Mouse (Mus musculus) embryonic facial prominence, embryonic 12.5 days (tissue): ENCODE measurements around the gene Zfp598. TPM values are rescaled to one million over a fixed set of nuclear protein-coding genes. Genes with fewer than 3 reads are reported as not detected.

Source experiments
- ATAC-seq: fragments of 200-750 bp; cut with Nextera tagmentation; 2 replicates; pipeline ENCODE4 v1.8.0; 2017; ENCODE audit not compliant: insufficient number of reproducible peaks, insufficient read depth, low FRiP score, low TSS enrichment
- H3K27ac ChIP-seq: fragments of 300-500 bp; sonication (generic); 2 replicates; pipeline ENCODE4 v1.5.1; 2016; ENCODE audit warnings: mild to moderate bottlenecking
- H3K27me3 ChIP-seq: fragments of 300-500 bp; sonication (generic); 2 replicates; pipeline ENCODE4 v1.6.1; 2016; ENCODE audit warnings: mild to moderate bottlenecking, moderate library complexity
- H3K36me3 ChIP-seq: fragments of 300-500 bp; sonication (generic); 2 replicates; pipeline ENCODE4 v1.6.1; 2016; ENCODE audit warnings: mild to moderate bottlenecking
- H3K4me1 ChIP-seq: fragments of 300-500 bp; sonication (generic); 2 replicates; pipeline ENCODE4 v1.6.1; 2016
- H3K4me2 ChIP-seq: fragments of 300-500 bp; sonication (generic); replicated peaks from 2 replicates; pipeline ENCODE4 v1.6.1; 2016; ENCODE audit warnings: mild to moderate bottlenecking, moderate library complexity
- H3K4me3 ChIP-seq: fragments of 300-500 bp; sonication (generic); 2 replicates; pipeline ENCODE4 v1.5.1; 2016; ENCODE audit warnings: mild to moderate bottlenecking
- H3K9ac ChIP-seq: fragments of 300-500 bp; sonication (generic); 2 replicates; pipeline ENCODE4 v1.6.1; 2016; ENCODE audit warnings: mild to moderate bottlenecking, moderate library complexity
- H3K9me3 ChIP-seq: fragments of 300-500 bp; sonication (generic); 2 replicates; pipeline ENCODE4 v1.6.1; 2016; ENCODE audit warnings: mild to moderate bottlenecking, moderate library complexity
- WGBS: fragments of 180-500 bp; shearing (Covaris S2); methylation state at CpG from one replicate; pipeline ENCODE4 v1.1.7; 2016; 5-methylcytosine and 5-hydroxymethylcytosine counted together
- polyA plus RNA-seq: library from polyadenylated mRNA; unstranded; fragments of >200 nt; fragmentation: Nextera tagmentation; extraction: Ambion mirVana; gene quantifications from 2 replicates; pipeline ENCODE4 v1.2.1, GENCODE M21; 2016

The Zfp598 gene
- polyA plus RNA-seq, 1 experiment from 2014 or later = 23.5 TPM

DNA sequence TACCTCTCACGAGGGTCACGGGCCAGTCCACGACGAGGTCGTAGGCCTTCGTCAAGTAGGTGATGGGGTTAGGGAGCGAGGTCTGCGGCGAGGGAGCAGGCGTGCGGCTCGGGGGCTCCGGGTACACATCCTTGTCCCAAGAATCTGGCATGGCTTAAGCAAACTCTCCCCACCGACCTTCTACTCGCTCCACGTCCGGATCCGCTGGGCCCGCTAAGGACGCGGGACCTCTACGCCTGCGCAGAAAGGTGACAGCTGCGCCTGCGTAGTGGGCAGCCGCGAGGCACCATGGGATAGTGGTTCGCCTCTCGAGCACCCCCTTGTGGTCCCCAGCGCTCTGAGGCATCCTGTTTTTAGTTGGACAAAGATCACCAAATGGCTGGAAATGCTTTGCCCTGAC is 54.7 kb downstream of the Zfp598 start, which contains the start of gene Ndufb10:
TSS of gene Ndufb10 (minus strand) at position 295 of the 400 bp plus-strand sequence.
- WGBS = under 1% methylated on average over 30 of the region's 30 CpGs

DNA sequence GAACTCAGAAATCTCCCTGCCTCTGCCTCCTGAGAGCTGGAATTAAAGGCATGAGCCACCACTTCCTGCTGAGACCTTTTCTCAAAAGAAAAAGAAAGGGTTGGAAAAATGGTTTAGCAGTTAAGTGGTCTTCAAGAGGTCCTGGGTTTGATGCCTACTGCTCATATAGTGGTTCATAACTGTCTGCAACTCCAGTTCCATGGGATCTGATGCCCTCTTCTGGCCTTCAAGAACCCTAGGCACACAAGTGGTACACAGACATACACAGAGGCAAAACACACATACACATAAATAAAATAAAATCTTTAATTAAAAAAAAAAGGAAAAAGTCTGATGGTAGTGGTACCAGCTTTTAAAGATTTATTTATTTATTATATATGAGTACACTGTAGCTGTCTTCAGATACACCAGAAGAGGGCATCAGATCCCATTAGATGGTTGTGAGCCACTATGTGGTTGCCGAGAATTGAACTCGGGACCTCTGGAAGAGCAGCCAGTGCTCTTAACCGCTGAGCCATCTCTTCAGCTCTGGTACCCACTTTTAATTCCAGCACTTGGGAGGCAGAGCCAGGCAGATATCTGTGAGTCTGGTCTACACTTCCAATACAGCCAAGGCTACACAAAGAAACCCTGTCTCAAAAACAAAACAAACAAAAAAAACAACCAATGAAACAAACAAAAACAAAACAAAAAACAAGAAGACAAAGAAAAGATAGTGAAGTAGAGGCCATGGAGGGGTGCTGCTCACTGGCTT is 56.3 kb downstream of the Zfp598 start:
- Histone ChIP-seq H3K4me3 (no peak overlapping the region), H3K9me3 (no peaks in the 10 kb centered on the region), H3K27me3 (no peaks in the 10 kb centered on the region), H3K9ac (no peak overlapping the region), H3K36me3 (peaks cover 16% of the 10 kb centered on the region), H3K4me1 (peaks cover 22% of the 10 kb centered on the region), H3K27ac (no peak overlapping the region), H3K4me2 (no peak overlapping the region)
- no peak for ATAC-seq
- 73% methylated on average over 3 of the region's 3 CpGs for WGBS

More for the DNA sequence above, 54.7 kb downstream of the Zfp598 start, which contains the start of gene Ndufb10:
- peak within 1 kb of the TSS; percentile 86 for H3K9ac ChIP-seq
- no peaks in the 10 kb centered on the region for H3K27me3 ChIP-seq
- peak within 1 kb of the TSS; percentile 69 for H3K4me2 ChIP-seq
- peaks cover 22% of the 10 kb centered on the region for H3K4me1 ChIP-seq
- peak; percentile 67 for ATAC-seq
- peak within 1 kb of the TSS; percentile 74 for H3K4me3 ChIP-seq
- H3K9me3 ChIP-seq = no peaks in the 10 kb centered on the region
- peak within 1 kb of the TSS; percentile 74 for H3K27ac ChIP-seq
- peaks cover 18% of the 10 kb centered on the region for H3K36me3 ChIP-seq

DNA sequence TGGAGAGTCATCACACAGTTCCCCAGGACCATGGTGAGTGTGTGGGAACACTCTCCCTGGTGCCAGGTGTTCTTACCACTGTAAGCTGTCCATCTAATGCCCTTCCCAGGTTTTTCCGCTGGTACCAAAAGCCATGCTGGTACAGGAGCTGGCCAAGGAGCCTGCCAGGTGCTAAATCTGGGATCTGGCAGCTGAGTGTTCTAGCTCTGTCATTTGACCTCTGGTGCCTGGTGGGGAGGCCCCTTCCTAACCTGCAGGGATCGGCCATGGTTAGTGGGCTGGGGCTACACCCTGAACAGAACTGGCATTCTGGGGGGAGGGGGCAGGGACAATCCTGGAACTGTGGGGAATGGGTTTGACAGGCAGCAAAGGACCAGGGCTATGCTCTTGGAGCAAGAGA is 58.1 kb downstream of the Zfp598 start, which contains the start of gene Rpl3l:
TSS of gene Rpl3l (plus strand) at position 203 of the 400 bp plus-strand sequence.
- Histone ChIP-seq H3K27ac (no peak within 1 kb of the TSS), H3K9me3 (no peaks in the 10 kb centered on the region), H3K27me3 (no peaks in the 10 kb centered on the region), H3K4me1 (peaks cover 7% of the 10 kb centered on the region), H3K36me3 (no peaks in the 10 kb centered on the region; the same call in 1 of the 2 replicates), H3K4me3 (no peak within 1 kb of the TSS), H3K4me2 (no peak within 1 kb of the TSS), H3K9ac (no peak within 1 kb of the TSS)
- 72% methylated on average over 2 of the region's 2 CpGs for WGBS
- ATAC-seq = no peak

DNA sequence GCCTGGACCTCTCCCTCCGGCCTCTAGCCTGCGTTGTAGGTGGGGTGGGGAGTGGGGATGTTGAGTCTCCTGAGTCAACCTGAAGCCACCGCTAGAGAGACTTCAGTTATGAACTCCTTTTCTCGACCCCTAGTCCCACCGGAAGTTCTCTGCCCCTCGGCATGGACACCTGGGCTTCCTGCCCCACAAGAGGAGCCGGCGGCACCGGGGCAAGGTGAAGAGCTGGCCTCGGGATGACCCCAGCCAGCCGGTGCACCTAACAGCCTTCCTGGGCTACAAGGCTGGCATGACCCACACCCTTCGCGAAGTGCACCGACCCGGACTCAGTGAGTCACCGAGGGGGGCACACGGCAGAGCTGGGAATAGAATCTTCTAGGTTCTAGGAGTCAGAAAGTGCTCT is 58.7 kb downstream of the Zfp598 start:
- H3K9ac ChIP-seq = no peak overlapping the region
- WGBS = 70% methylated on average over 17 of the region's 17 CpGs
- H3K27ac ChIP-seq = no peak overlapping the region

DNA sequence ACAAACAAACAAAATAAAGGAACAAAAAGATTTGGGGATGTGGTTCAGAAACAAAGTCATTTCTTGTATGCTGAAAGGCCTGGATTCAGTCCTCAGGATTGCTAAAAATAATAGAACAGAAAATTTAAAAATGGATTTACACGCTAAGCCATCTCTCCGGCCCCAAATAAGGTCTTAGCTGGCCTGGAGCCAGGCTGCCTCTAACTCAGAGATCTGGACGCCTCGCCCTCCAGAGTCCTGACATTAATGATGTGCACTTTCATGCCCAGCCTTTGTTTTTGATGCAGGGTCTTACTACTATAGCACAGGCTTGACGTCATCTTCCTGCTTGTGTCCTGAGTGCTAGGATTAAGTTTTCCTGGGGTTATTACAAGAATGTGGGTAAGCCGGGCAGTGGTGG is 59.6 kb downstream of the Zfp598 start:
- Histone ChIP-seq H3K9ac (no peak overlapping the region), H3K9me3 (no peaks in the 10 kb centered on the region), H3K4me1 (no peaks in the 10 kb centered on the region), H3K4me3 (no peak overlapping the region), H3K27ac (no peak overlapping the region), H3K4me2 (no peak overlapping the region), H3K27me3 (no peaks in the 10 kb centered on the region), H3K36me3 (no peaks in the 10 kb centered on the region)
- WGBS = 83% methylated on average over 6 of the region's 6 CpGs
- no peak for ATAC-seq

More for the DNA sequence above, 58.7 kb downstream of the Zfp598 start:
- Histone ChIP-seq H3K36me3 (no peaks in the 10 kb centered on the region), H3K4me3 (no peak overlapping the region), H3K9me3 (no peaks in the 10 kb centered on the region), H3K4me1 (peaks cover 3% of the 10 kb centered on the region), H3K4me2 (no peak overlapping the region), H3K27me3 (no peaks in the 10 kb centered on the region)
- no peak for ATAC-seq

DNA sequence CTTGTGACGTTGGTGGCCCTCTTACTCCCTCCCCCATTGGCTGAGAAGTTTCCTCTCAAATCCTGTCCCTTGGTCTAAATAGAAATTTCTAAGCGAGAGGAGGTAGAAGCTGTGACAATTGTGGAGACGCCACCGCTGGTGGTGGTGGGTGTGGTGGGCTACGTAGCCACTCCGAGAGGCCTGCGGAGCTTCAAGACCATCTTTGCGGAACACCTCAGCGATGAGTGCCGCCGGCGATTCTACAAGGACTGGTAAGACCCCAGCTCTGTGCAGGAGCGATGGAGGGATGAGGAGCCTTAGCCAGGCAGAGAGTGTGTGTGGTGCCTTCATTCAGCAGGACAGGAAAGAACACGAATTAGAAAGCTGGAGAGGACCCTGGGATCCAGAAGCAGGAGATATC is 61.3 kb downstream of the Zfp598 start:
- ATAC-seq = no peak

More for the DNA sequence above, 61.3 kb downstream of the Zfp598 start:
- Histone ChIP-seq H3K27me3 (no peaks in the 10 kb centered on the region), H3K9me3 (no peaks in the 10 kb centered on the region), H3K9ac (no peak overlapping the region), H3K4me1 (no peaks in the 10 kb centered on the region), H3K36me3 (no peaks in the 10 kb centered on the region), H3K27ac (no peak overlapping the region), H3K4me2 (no peak overlapping the region), H3K4me3 (no peak overlapping the region)
- 82% methylated on average over 14 of the region's 14 CpGs for WGBS

Other genes starting within 250 kb of the Zfp598 start
- gene Eci1, start 243.0 kb upstream of the Zfp598 start, polyA plus RNA-seq = 77.3 and 82.3 TPM in 2 replicates
- gene Dnase1l2, start 226.6 kb upstream of the Zfp598 start, polyA plus RNA-seq = 3.2 and 3.6 TPM in 2 replicates
- 38.4 and 43.2 TPM in 2 replicates for gene E4f1, start 199.4 kb upstream of the Zfp598 start, polyA plus RNA-seq
- 52.3 and 54.9 TPM in 2 replicates for gene Pgp, start 199.3 kb upstream of the Zfp598 start, polyA plus RNA-seq
- gene Bricd5, start 195.8 kb upstream of the Zfp598 start, polyA plus RNA-seq = 1.7 TPM in 1 of 2 replicates, not detected in the other
- gene Mlst8, start 190.6 kb upstream of the Zfp598 start, polyA plus RNA-seq = 32.8 and 35.0 TPM in 2 replicates
- gene Caskin1, start 181.1 kb upstream of the Zfp598 start, polyA plus RNA-seq = 7.3 and 7.5 TPM in 2 replicates
- gene Traf7, start 141.7 kb upstream of the Zfp598 start, polyA plus RNA-seq = 98.5 and 103 TPM in 2 replicates
- gene Rab26, start 135.5 kb upstream of the Zfp598 start, polyA plus RNA-seq = 3.6 and 3.7 TPM in 2 replicates
- 26.8 and 29.8 TPM in 2 replicates for gene Pkd1, start 119.9 kb upstream of the Zfp598 start, polyA plus RNA-seq
- gene Tsc2, start 37.1 kb upstream of the Zfp598 start, polyA plus RNA-seq = 72.8 and 82.0 TPM in 2 replicates
- gene Nthl1, start 37.0 kb upstream of the Zfp598 start, polyA plus RNA-seq = 26.2 and 26.9 TPM in 2 replicates
- gene Slc9a3r2, start 19.4 kb upstream of the Zfp598 start, polyA plus RNA-seq = 59.6 and 60.6 TPM in 2 replicates
- gene Npw, start 11.2 kb upstream of the Zfp598 start, polyA plus RNA-seq = 0.35 and 0.76 TPM in 2 replicates
- gene Syngr3, start 20.3 kb downstream of the Zfp598 start, polyA plus RNA-seq = 8.4 and 10.5 TPM in 2 replicates
- 47.9 and 48.0 TPM in 2 replicates for gene Gfer, start 26.5 kb downstream of the Zfp598 start, polyA plus RNA-seq
- gene Noxo1, start 26.5 kb downstream of the Zfp598 start, polyA plus RNA-seq = 3.0 and 5.5 TPM in 2 replicates
- 93.9 and 94.2 TPM in 2 replicates for gene Tbl3, start 38.0 kb downstream of the Zfp598 start, polyA plus RNA-seq
- 0.22 TPM in 1 of 2 replicates, not detected in the other for gene Rnf151, start 48.4 kb downstream of the Zfp598 start, polyA plus RNA-seq
- 1,116 and 1,117 TPM in 2 replicates for gene Rps2, start 48.4 kb downstream of the Zfp598 start, polyA plus RNA-seq
- gene Ndufb10, start 54.8 kb downstream of the Zfp598 start, polyA plus RNA-seq = 209 and 223 TPM in 2 replicates
- not detected in 2 replicates for gene Rpl3l, start 58.1 kb downstream of the Zfp598 start, polyA plus RNA-seq
- 23.6 and 25.6 TPM in 2 replicates for gene Msrb1, start 67.0 kb downstream of the Zfp598 start, polyA plus RNA-seq
- 9.2 and 10.7 TPM in 2 replicates for gene Hs3st6, start 83.3 kb downstream of the Zfp598 start, polyA plus RNA-seq
- not detected in 2 replicates for gene Meiob, start 134.6 kb downstream of the Zfp598 start, polyA plus RNA-seq
- gene Hagh, start 170.5 kb downstream of the Zfp598 start, polyA plus RNA-seq = 24.2 and 26.1 TPM in 2 replicates
- gene Fahd1, start 180.7 kb downstream of the Zfp598 start, polyA plus RNA-seq = 21.3 and 23.2 TPM in 2 replicates
- gene Igfals, start 196.3 kb downstream of the Zfp598 start, polyA plus RNA-seq = 0.22 and 0.28 TPM in 2 replicates
- 49.7 and 53.6 TPM in 2 replicates for gene Nubp2, start 216.7 kb downstream of the Zfp598 start, polyA plus RNA-seq
- gene Spsb3, start 217.0 kb downstream of the Zfp598 start, polyA plus RNA-seq = 43.3 and 43.8 TPM in 2 replicates
- 38.7 and 42.4 TPM in 2 replicates for gene Eme2, start 225.4 kb downstream of the Zfp598 start, polyA plus RNA-seq
- gene Mrps34, start 225.4 kb downstream of the Zfp598 start, polyA plus RNA-seq = 99.6 and 107 TPM in 2 replicates
- 44.8 and 46.1 TPM in 2 replicates for gene Nme3, start 226.8 kb downstream of the Zfp598 start, polyA plus RNA-seq